Mouse (Mus musculus): ENCODE data around the gene Zfp362. TPM values are rescaled to one million over a fixed set of nuclear protein-coding genes. Genes with fewer than 3 reads are reported as not detected.

Zfp362 gene
- polyA plus RNA-seq (2017; shearing (Covaris generic)), result 21.4 TPM

GRCm38 (mm10) chr4:128806043-128806826, at the start of gene Zfp362:
Gene Zfp362, minus strand, starts transcription at chr4:128806045.

GRCm38 (mm10) chr4:128755064-128755463, 50.8 kb downstream of the Zfp362 start, which contains the start of gene A3galt2:
Gene A3galt2, plus strand, starts transcription at chr4:128755364.

Other genes with a start within 250 kb of the Zfp362 start
- gene Zscan20, start 195.9 kb downstream of the Zfp362 start, polyA plus RNA-seq (2017; shearing (Covaris generic)), result 15.1 TPM
- gene Tlr12, start 187.4 kb downstream of the Zfp362 start, polyA plus RNA-seq (2017; shearing (Covaris generic)), result 4.3 TPM
- 9.0 TPM for gene Phc2, start 151.3 kb downstream of the Zfp362 start, polyA plus RNA-seq (2017; shearing (Covaris generic))
- not detected for gene A3galt2, start 50.7 kb downstream of the Zfp362 start, polyA plus RNA-seq (2017; shearing (Covaris generic))
- gene Trim62, start 77.5 kb upstream of the Zfp362 start, polyA plus RNA-seq (2017; shearing (Covaris generic)), result 0.73 TPM
- not detected for gene Azin2, start 156.4 kb upstream of the Zfp362 start, polyA plus RNA-seq (2017; shearing (Covaris generic))
- 154 TPM for gene Ak2, start 185.9 kb upstream of the Zfp362 start, polyA plus RNA-seq (2017; shearing (Covaris generic))

Measured in activated CD4-positive, CD25-positive, alpha-beta regulatory T cell, adult 9 weeks (primary cell).